Mouse (Mus musculus) thymus, adult 2 months (tissue): Measurements from ENCODE around the gene Qtrt2. TPM values are rescaled to one million over a fixed set of nuclear protein-coding genes. Genes with fewer than 3 reads are reported as not detected.

Experiments
- DNase-seq: peaks from one replicate; pipeline ENCODE4 v3.0.0; 2021
- H3K27ac ChIP-seq: fragments of 200-500 bp; 2 replicates; pipeline ENCODE4 v1.5.1; 2012; ENCODE audit warnings: low read length, control low read depth; ENCODE audit not compliant: control insufficient read depth, insufficient read depth
- H3K27me3 ChIP-seq: fragments of 200-500 bp; 2 replicates; pipeline ENCODE4 v1.6.1; 2012; ENCODE audit warnings: mild to moderate bottlenecking, low read length, moderate library complexity, mixed read lengths; ENCODE audit not compliant: control insufficient read depth, insufficient read depth
- H3K36me3 ChIP-seq: fragments of 200-500 bp; 2 replicates; pipeline ENCODE4 v1.6.1; 2012; ENCODE audit warnings: mild to moderate bottlenecking, low read length, moderate library complexity; ENCODE audit not compliant: control insufficient read depth, insufficient read depth
- H3K4me1 ChIP-seq: fragments of 200-500 bp; replicated peaks from 2 replicates; pipeline ENCODE4 v1.6.1; 2012; ENCODE audit warnings: low read length; ENCODE audit not compliant: control insufficient read depth, insufficient read depth
- H3K4me3 ChIP-seq: fragments of 200-500 bp; 2 replicates; pipeline ENCODE4 v1.5.1; 2012; ENCODE audit warnings: mild to moderate bottlenecking, low read length, control low read depth, moderate library complexity; ENCODE audit not compliant: control insufficient read depth, insufficient read depth
- CTCF ChIP-seq: fragments of 200-500 bp; IDR thresholded peaks from 2 replicates; pipeline ENCODE4 v1.5.1; 2012; ENCODE audit warnings: mild to moderate bottlenecking, control low read depth, low read length, moderate library complexity, borderline replicate concordance; ENCODE audit not compliant: control insufficient read depth, poor library complexity, insufficient read depth; ENCODE audit errors: extremely low read depth
- POLR2A ChIP-seq: fragments of 200-500 bp; IDR thresholded peaks from 2 replicates; pipeline ENCODE4 v1.6.1; 2012; ENCODE audit warnings: mild to moderate bottlenecking, low read length, control low read depth, moderate library complexity; ENCODE audit not compliant: control insufficient read depth, poor library complexity, insufficient read depth; ENCODE audit errors: extremely low read depth
- WGBS: fragments of 180-500 bp; shearing (Covaris S2); methylation state at CpG from one replicate; pipeline ENCODE4 v1.1.7; 2018; 5-methylcytosine and 5-hydroxymethylcytosine counted together
- polyA plus RNA-seq: library from polyadenylated mRNA; depleted of rRNA; stranded (reverse); fragments of >200 nt; gene quantifications from 2 replicates; pipeline ENCODE4 v1.2.3, GENCODE M21; 2012

The Qtrt2 gene
- polyA plus RNA-seq, 1 experiment, result 25.7 TPM

- Histone ChIP-seq H3K36me3 (no peaks in the 10 kb centered on the region), H3K27me3 (no peaks in the 10 kb centered on the region), H3K27ac (no peak within 1 kb of the TSS), H3K4me3 (peak within 1 kb of the TSS; percentile 69), H3K4me1 (peaks cover 2% of the 10 kb centered on the region; the same call in 1 of the 2 replicates)
- TF ChIP-seq CTCF (no peak), POLR2A (peak; percentile 34; the same call in 1 of the 2 replicates)
- peak; percentile 99 for DNase-seq
- WGBS, result under 1% methylated on average over 33 of the region's 33 CpGs
Observed at GRCm38 (mm10) chr16:43889208-43890004, 37.2 kb downstream of the Qtrt2 start, which contains the start of gene Ccdc191. TSS of gene Ccdc191 (plus strand) at chr16:43889800.

- 95% methylated on average over 2 of the region's 2 CpGs for WGBS
- Histone ChIP-seq H3K27me3 (no peaks in the 10 kb centered on the region), H3K36me3 (peaks cover 4% of the 10 kb centered on the region; the same call in 1 of the 2 replicates), H3K4me1 (no peaks in the 10 kb centered on the region), H3K4me3 (no peak overlapping the region), H3K27ac (no peak overlapping the region)
- DNase-seq, result no peak
- TF ChIP-seq POLR2A (no peak), CTCF (no peak)
Observed at GRCm38 (mm10) chr16:43882329-43882728, 44.3 kb downstream of the Qtrt2 start.

- no peak overlapping the region for H3K4me3 ChIP-seq
- no peaks in the 10 kb centered on the region for H3K27me3 ChIP-seq
- H3K4me1 ChIP-seq, result no peaks in the 10 kb centered on the region
- H3K27ac ChIP-seq, result no peak overlapping the region
- 76% methylated on average over 3 of the region's 3 CpGs for WGBS
- H3K36me3 ChIP-seq, result peaks cover 4% of the 10 kb centered on the region; the same call in 1 of the 2 replicates
- TF ChIP-seq POLR2A (no peak), CTCF (no peak)
- DNase-seq, result no peak
Observed at GRCm38 (mm10) chr16:43881636-43882035, 45.0 kb downstream of the Qtrt2 start.

DNA sequence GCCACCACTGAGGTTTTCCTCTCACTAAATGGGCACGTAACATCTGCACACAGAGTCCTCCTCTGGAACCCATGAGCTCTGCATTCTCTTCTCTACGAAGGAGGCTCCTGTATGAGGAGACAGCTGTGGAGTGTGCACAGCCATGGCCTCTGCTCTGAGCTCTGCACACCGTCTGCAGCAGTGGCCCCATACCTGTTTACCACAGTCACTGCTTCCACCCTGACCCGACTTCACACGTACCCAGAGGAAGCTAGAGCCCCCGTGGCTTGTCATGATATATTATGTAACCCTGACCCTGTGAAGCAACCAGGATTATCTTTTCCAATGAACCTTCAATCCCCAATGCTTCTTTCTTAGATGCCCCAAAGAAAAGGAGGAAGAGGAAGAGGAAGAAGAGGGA is 46.8 kb downstream of the Qtrt2 start:
- no peak for DNase-seq
- H3K27ac ChIP-seq, result no peak overlapping the region
- H3K36me3 ChIP-seq, result peaks cover 4% of the 10 kb centered on the region; the same call in 1 of the 2 replicates
- H3K27me3 ChIP-seq, result no peaks in the 10 kb centered on the region
- no peaks in the 10 kb centered on the region for H3K4me1 ChIP-seq
- H3K4me3 ChIP-seq, result no peak overlapping the region
- 84% methylated on average over 6 of the region's 6 CpGs for WGBS
- TF ChIP-seq POLR2A (no peak), CTCF (no peak)

GRCm38 (mm10) chr16:43871419-43871818 is 55.2 kb downstream of the Qtrt2 start:
- TF ChIP-seq CTCF (no peak), POLR2A (no peak)

DNA sequence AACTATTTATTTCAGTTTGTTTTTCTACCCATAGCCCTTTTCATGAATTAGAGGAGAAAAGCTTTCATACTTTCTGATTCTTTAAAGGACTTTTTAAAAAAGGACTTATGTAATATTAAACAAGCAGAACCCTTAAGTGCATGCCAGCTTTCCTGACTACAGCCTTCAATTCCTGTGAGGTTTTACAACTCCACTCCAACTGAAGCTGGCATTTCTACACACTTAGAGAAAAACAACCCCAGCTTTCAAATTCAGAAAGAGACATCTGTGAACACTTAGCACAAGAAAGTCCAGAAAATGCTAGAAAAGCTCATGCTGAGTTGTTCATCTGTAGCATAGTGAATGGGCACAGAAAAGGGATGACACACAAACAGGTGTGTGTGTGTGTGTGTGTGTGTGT is 56.8 kb downstream of the Qtrt2 start:
- H3K36me3 ChIP-seq, result peaks cover 7% of the 10 kb centered on the region; the same call in 1 of the 2 replicates

More at GRCm38 (mm10) chr16:43871419-43871818, 55.2 kb downstream of the Qtrt2 start:
- no peaks in the 10 kb centered on the region for H3K27me3 ChIP-seq
- H3K4me3 ChIP-seq, result no peak overlapping the region
- 95% methylated on average over 7 of the region's 7 CpGs for WGBS
- H3K36me3 ChIP-seq, result peaks cover 7% of the 10 kb centered on the region; the same call in 1 of the 2 replicates
- H3K4me1 ChIP-seq, result no peaks in the 10 kb centered on the region
- H3K27ac ChIP-seq, result no peak overlapping the region
- no peak for DNase-seq

More for the DNA sequence above, 56.8 kb downstream of the Qtrt2 start:
- no peak overlapping the region for H3K4me3 ChIP-seq
- no peaks in the 10 kb centered on the region for H3K27me3 ChIP-seq
- no peak overlapping the region for H3K27ac ChIP-seq
- H3K4me1 ChIP-seq, result no peaks in the 10 kb centered on the region
- TF ChIP-seq CTCF (no peak), POLR2A (no peak)
- DNase-seq, result no peak
